ENCODE assay signal across 24 mouse cellular contexts in genomic region chr5:146683554-146683953, GRCm38 (mm10).
A peak's percentile ranks its signal among the peaks of the same experiment; 100 is the strongest.
DNase-seq lines count a peak whose midpoint lies in the region; ATAC-seq lines count a peak whose summit lies in the region.
"Had no signal": no experiment of that assay in that cellular context is flagged by ENCODE, and none has a peak within 500 bp of the region (broad histone marks: within the 10 kb centered on the region; RNA-seq: fewer than 3 reads in every experiment).

No protein-coding gene starts in this region.

- peaks cover 12% of the 10 kb centered on the region for H3K27me3 ChIP-seq in midbrain, embryonic 11.5 days (ENCODE audit: control insufficient read depth, insufficient read depth, low read length)
- peaks cover 56% of the 10 kb centered on the region for H3K27me3 ChIP-seq in midbrain, embryonic 10.5 days (ENCODE audit: low read depth, poor library complexity, severe bottlenecking)
- H3K27me3 ChIP-seq in hindbrain, embryonic 16.5 days (replicated peaks; ENCODE audit: control insufficient read depth, insufficient read depth, low read length) = no peaks in the 10 kb centered on the region
- H3K27me3 ChIP-seq in neural tube, embryonic 13.5 days = peaks cover 33% of the 10 kb centered on the region
- H3K27me3 ChIP-seq: embryonic facial prominence, embryonic 13.5 days; hindbrain, embryonic 15.5 days; lung, embryonic 15.5 days; stomach, embryonic 15.5 days had no signal

- H3K27ac ChIP-seq in midbrain, embryonic 11.5 days (ENCODE audit: low read depth, low read length) = no peak overlapping the region
- H3K27ac ChIP-seq in midbrain, embryonic 10.5 days (replicated peaks) = no peak overlapping the region; the same call in 1 of the 2 replicates
- no peak overlapping the region for H3K27ac ChIP-seq in hindbrain, embryonic 16.5 days (ENCODE audit: low read depth, low read length)
- peak overlapping the region; percentile 76; the same call in 1 of the 2 replicates for H3K27ac ChIP-seq in neural tube, embryonic 13.5 days (replicated peaks)
- H3K27ac ChIP-seq: embryonic facial prominence, embryonic 13.5 days; forebrain, embryonic 15.5 days; heart, embryonic 10.5 days; hindbrain, embryonic 15.5 days; left cerebral cortex, adult 2 months; limb, embryonic 10.5 days; liver, embryonic 12.5 days; lung, embryonic 15.5 days; midbrain, embryonic 12.5 days; stomach, embryonic 15.5 days had no signal

- H3K4me1 ChIP-seq in midbrain, embryonic 11.5 days (ENCODE audit: control insufficient read depth, insufficient read depth, low read length) = peaks cover 2% of the 10 kb centered on the region; the same call in 1 of the 2 replicates
- peaks cover 31% of the 10 kb centered on the region for H3K4me1 ChIP-seq in midbrain, embryonic 10.5 days
- H3K4me1 ChIP-seq in hindbrain, embryonic 16.5 days (ENCODE audit: control insufficient read depth, insufficient read depth, low read depth, low read length) = no peaks in the 10 kb centered on the region; the same call in 1 of the 2 replicates
- H3K4me1 ChIP-seq in neural tube, embryonic 13.5 days (replicated peaks) = peaks cover 52% of the 10 kb centered on the region
- H3K4me1 ChIP-seq: embryonic facial prominence, embryonic 13.5 days; forebrain, embryonic 15.5 days had no signal

- H3K36me3 ChIP-seq in midbrain, embryonic 11.5 days (ENCODE audit: control insufficient read depth, insufficient read depth, low read length) = no peaks in the 10 kb centered on the region
- no peaks in the 10 kb centered on the region for H3K36me3 ChIP-seq in midbrain, embryonic 10.5 days
- no peaks in the 10 kb centered on the region for H3K36me3 ChIP-seq in hindbrain, embryonic 16.5 days (ENCODE audit: control insufficient read depth, insufficient read depth, low read length)
- H3K36me3 ChIP-seq in neural tube, embryonic 13.5 days = no peaks in the 10 kb centered on the region
- H3K36me3 ChIP-seq: embryonic facial prominence, embryonic 13.5 days; forebrain, embryonic 15.5 days; heart, embryonic 10.5 days; hindbrain, embryonic 15.5 days; limb, embryonic 10.5 days; liver, embryonic 12.5 days; lung, embryonic 15.5 days; midbrain, embryonic 12.5 days; stomach, embryonic 15.5 days had no signal

- ATAC-seq in midbrain, embryonic 11.5 days (ENCODE audit: low FRiP score) = 0 out of 2 replicates have a peak, but pooled peaks have one; percentile 26
- peak; percentile 40; the same call in 1 of the 2 replicates for ATAC-seq in hindbrain, embryonic 16.5 days
- peak; percentile 24; the same call in 1 of the 2 replicates for ATAC-seq in neural tube, embryonic 13.5 days (ENCODE audit: low read depth)
- ATAC-seq in megakaryocyte, adult 5-6 weeks (ENCODE audit: poor library complexity, severe bottlenecking) = no peak
- ATAC-seq: forebrain, embryonic 15.5 days; liver, embryonic 12.5 days had no signal

- H3K9me3 ChIP-seq in midbrain, embryonic 11.5 days (ENCODE audit: control insufficient read depth, low read length) = no peaks in the 10 kb centered on the region
- no peaks in the 10 kb centered on the region for H3K9me3 ChIP-seq in midbrain, embryonic 10.5 days (replicated peaks)
- H3K9me3 ChIP-seq in hindbrain, embryonic 16.5 days (ENCODE audit: control insufficient read depth, low read length) = no peaks in the 10 kb centered on the region
- H3K9me3 ChIP-seq in neural tube, embryonic 13.5 days = no peaks in the 10 kb centered on the region
- H3K9me3 ChIP-seq: embryonic facial prominence, embryonic 13.5 days; forebrain, embryonic 15.5 days; heart, embryonic 10.5 days; hindbrain, embryonic 15.5 days; limb, embryonic 10.5 days; liver, embryonic 12.5 days; lung, embryonic 15.5 days; midbrain, embryonic 12.5 days; stomach, embryonic 15.5 days had no signal

- peak; percentile 52 to 56 for DNase-seq in cerebellum, postnatal 10 days
- DNase-seq in cerebellum, postnatal 36 days = no peak
- DNase-seq in midbrain, embryonic 11.5 days (ENCODE audit: low spot score, missing footprints) = peak; percentile 65
- DNase-seq in midbrain, embryonic 10.5 days (ENCODE audit: low spot score) = no peak
- no peak for DNase-seq in spleen, adult 18-20 months
- DNase-seq: adrenal gland, adult 2 months; cerebellum, adult 9-10 months; kidney, adult 8-10 months; kidney, postnatal 14 days; lung, postnatal 4 days; right cerebral cortex, postnatal 14 days had no signal

- H3K4me3 ChIP-seq in midbrain, embryonic 11.5 days (ENCODE audit: low read depth, low read length) = no peak overlapping the region
- H3K4me3 ChIP-seq in midbrain, embryonic 10.5 days = no peak overlapping the region
- H3K4me3 ChIP-seq in hindbrain, embryonic 16.5 days (ENCODE audit: low read length) = no peak overlapping the region
- H3K4me3 ChIP-seq in neural tube, embryonic 13.5 days = no peak overlapping the region
- H3K4me3 ChIP-seq: embryonic facial prominence, embryonic 13.5 days; forebrain, embryonic 15.5 days; heart, embryonic 10.5 days; hindbrain, embryonic 15.5 days; left cerebral cortex, adult 2 months; limb, embryonic 10.5 days; liver, embryonic 12.5 days; lung, embryonic 15.5 days; midbrain, embryonic 12.5 days; stomach, embryonic 15.5 days had no signal

- 63% methylated on average over 8 of the region's 8 CpGs for WGBS in midbrain, embryonic 11.5 days
- 77% methylated on average over 7 of the region's 8 CpGs for whole genome bisulfite sequencing in midbrain, embryonic 10.5 days
- 55% methylated on average over 7 of the region's 8 CpGs for WGBS in hindbrain, embryonic 16.5 days
- 20% methylated on average over 8 of the region's 8 CpGs for WGBS in neural tube, embryonic 13.5 days

- no peak overlapping the region for H3K4me2 ChIP-seq in midbrain, embryonic 11.5 days
- no peak overlapping the region for H3K4me2 ChIP-seq in hindbrain, embryonic 16.5 days (ENCODE audit: low read length)
- H3K4me2 ChIP-seq in neural tube, embryonic 13.5 days = no peak overlapping the region
- H3K4me2 ChIP-seq: embryonic facial prominence, embryonic 13.5 days; forebrain, embryonic 15.5 days; hindbrain, embryonic 15.5 days; liver, embryonic 12.5 days; lung, embryonic 15.5 days; midbrain, embryonic 12.5 days; stomach, embryonic 15.5 days had no signal

- H3K9ac ChIP-seq in midbrain, embryonic 11.5 days (ENCODE audit: low read length) = no peak overlapping the region
- no peak overlapping the region for H3K9ac ChIP-seq in hindbrain, embryonic 16.5 days (ENCODE audit: low read depth, low read length)
- no peak overlapping the region for H3K9ac ChIP-seq in neural tube, embryonic 13.5 days
- H3K9ac ChIP-seq: embryonic facial prominence, embryonic 13.5 days; forebrain, embryonic 15.5 days; hindbrain, embryonic 15.5 days; liver, embryonic 12.5 days; lung, embryonic 15.5 days; midbrain, embryonic 12.5 days; stomach, embryonic 15.5 days had no signal

Comparison
In these comparisons a context has a peak if more than half of its experiments do, and no peak if none do; other contexts are left out.
1. DNase-seq: peak in cerebellum, postnatal 10 days (2 of 2) and midbrain, embryonic 11.5 days (single experiment); none in cerebellum, postnatal 36 days (0 of 2), midbrain, embryonic 10.5 days (single experiment) and spleen, adult 18-20 months (0 of 2).